In genomic region chr13:101024971-101025370, GRCm38 (mm10) we compare ENCODE assay signal across 13 mouse cellular contexts.
"Had no signal": no experiment of that assay in that cellular context is flagged by ENCODE, and none has a peak within 500 bp of the region (broad histone marks: within the 10 kb centered on the region; RNA-seq: fewer than 3 reads in every experiment).

No protein-coding gene starts in this region.

- H3K4me1 ChIP-seq: limb, embryonic 13.5 days; midbrain, embryonic 12.5 days; neural tube, embryonic 13.5 days had no signal

- H3K4me3 ChIP-seq: limb, embryonic 13.5 days; midbrain, embryonic 12.5 days; neural tube, embryonic 13.5 days had no signal

- H3K9ac ChIP-seq: limb, embryonic 13.5 days; liver, embryonic 14.5 days; midbrain, embryonic 12.5 days; neural tube, embryonic 13.5 days had no signal

- DNase-seq: kidney, adult 9 months; kidney, postnatal 10 days; kidney, postnatal 4 days; left cerebral cortex, postnatal 4 days; lung, adult 18-20 months; retina, postnatal 1 day; right cerebral cortex, postnatal 4 days; spleen, adult 18-20 months; thymus, postnatal 36 days had no signal

- H3K27ac ChIP-seq: limb, embryonic 13.5 days; liver, embryonic 14.5 days; midbrain, embryonic 12.5 days; neural tube, embryonic 13.5 days had no signal

- H3K27me3 ChIP-seq: midbrain, embryonic 12.5 days; neural tube, embryonic 13.5 days had no signal

- H3K36me3 ChIP-seq: limb, embryonic 13.5 days; midbrain, embryonic 12.5 days; neural tube, embryonic 13.5 days had no signal
